Mouse (Mus musculus): Measurements from ENCODE around the gene Hnf4a.

- TF ChIP-seq EP300 (optimal IDR thresholded peaks at IDR 0.05) (no peak), CTCF (IDR thresholded peaks at IDR 0.05; ENCODE audit: low read depth) (no peak)
These were observed 102.8 kb downstream of the Hnf4a start for GRCm38 (mm10) chr2:163609281-163609975.

All from stomach, postnatal 0 days (tissue).